Mouse (Mus musculus): ENCODE results near the gene Gm20521. TPM values are rescaled to one million over a fixed set of nuclear protein-coding genes. Genes with fewer than 3 reads are reported as not detected.
"Not testable (repeated sequence)": the region's sequence is repeated elsewhere in the genome, so short reads cannot be mapped to it uniquely, and the experiment has no call there.

Gene Gm20521
- polyA plus RNA-seq, 1 experiment from 2014 or later = 0.14 TPM

DNA sequence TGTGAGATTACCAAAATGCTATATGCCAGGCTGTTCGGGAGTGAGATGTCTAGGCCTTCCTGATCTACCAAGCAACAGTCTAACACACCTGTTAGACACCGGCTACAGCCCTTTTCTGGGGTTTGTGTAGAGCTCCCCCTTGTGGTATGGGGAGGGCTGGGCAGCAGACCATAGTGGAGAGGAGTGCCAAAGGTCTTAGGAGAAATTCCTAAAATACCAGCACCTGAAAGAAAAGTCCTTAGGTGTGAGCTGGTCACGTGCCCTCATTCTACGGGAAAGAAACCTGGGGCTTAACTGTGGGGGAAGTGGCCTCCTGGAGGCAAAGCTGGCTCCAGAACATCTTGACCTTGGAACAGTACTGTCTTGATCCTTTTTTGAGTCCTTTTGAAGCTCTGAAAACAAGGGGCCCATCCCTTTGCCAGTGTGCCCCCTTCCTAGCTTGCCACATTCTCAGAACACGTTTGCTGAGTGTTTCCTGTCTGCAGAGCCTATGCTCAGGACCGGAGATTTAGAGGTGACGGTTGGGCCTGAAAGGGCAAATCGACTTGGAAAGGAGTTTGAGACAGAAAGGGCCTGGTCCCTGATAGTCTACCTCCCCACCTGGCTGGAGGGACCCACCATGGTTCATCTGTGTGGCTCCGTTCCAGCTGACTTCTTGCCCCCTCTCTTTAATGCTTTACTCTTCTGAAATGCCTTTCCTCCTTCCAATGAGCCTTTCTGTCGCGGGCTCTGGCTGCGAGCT, 56.4 kb downstream of the Gm20521 start:
- Histone ChIP-seq H3K4me2 (no peak overlapping the region), H3K27me3 (no peaks in the 10 kb centered on the region), H3K36me3 (no peaks in the 10 kb centered on the region), H3K27ac (peak overlapping the region; percentile 37; the same call in 1 of the 2 replicates), H3K4me3 (replicated peaks) (no peak overlapping the region), H3K4me1 (peaks cover 29% of the 10 kb centered on the region), H3K9me3 (replicated peaks) (no peaks in the 10 kb centered on the region), H3K9ac (no peak overlapping the region)
- peak; percentile 47; the same call in 1 of the 2 replicates for ATAC-seq (replicated peaks; ENCODE audit: low FRiP score)
- WGBS = 43% methylated on average over 12 of the region's 12 CpGs

DNA sequence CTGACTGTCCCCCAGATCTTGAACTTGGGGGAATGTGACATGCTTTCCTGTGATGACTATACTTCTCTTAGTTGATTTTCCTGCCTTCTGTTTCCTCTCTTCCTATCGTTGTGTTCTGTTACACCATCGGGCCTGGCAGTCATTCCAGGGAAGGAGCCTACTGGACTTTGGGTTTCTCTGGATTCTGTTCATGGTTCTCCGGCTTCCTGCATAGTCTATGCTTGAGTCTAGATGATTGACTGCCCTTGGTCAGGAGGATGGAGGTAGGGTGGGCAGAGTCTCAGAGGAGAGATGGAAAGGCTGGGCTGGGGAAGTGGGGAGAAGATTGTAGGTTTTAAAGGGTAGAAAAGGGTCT, 56.9 kb downstream of the Gm20521 start:
- WGBS = 73% methylated on average over 3 of the region's 3 CpGs
- H3K27ac ChIP-seq = peak overlapping the region; percentile 37; the same call in 1 of the 2 replicates

DNA sequence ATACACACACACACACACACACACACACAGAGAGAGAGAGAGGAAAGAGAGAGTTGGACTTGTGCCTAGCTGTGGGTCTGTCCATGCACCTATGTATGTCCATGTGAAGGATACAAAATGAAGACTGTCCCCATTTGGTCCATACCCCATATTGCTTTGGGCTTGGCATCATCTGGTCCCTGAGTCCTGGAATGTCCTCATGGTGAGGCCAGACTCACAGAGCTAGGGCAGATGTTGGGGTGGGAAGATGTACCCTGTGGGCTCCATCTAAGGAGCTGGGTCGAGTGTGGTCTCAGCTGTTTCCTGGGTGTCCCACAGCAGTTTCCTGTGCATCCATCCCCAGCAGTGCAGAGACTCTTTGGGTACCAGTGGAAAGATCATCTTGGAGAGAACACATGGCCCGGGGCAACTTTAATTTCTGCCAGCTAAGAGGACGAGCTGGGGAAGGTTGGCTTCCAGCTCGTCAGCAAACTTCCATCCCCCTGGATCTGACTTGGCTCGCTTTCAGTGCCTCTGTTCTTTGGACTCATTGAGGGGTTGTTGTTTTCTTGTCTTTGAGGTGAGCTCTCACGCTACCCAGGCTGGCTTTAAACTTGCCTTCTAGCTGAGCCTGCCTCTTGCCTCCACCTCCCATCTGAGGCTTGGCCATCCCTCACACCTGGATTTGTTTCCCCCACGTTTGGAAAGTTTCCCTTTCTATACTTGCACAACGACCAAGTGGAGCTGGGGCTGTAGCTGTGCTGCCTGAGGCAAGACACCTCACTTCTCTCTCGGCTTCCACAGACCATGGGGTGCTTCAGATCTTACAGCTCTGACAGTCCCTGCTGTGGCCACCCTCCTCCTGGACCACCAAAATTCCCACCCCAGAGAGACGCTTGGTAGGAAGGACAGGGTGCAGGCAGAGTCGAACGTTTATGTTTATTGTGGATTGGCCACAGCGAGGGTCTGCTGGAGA, 58.1 kb downstream of the Gm20521 start:
- 65% methylated on average over 13 of the region's 13 CpGs for WGBS
- no peak overlapping the region for H3K4me2 ChIP-seq
- no peaks in the 10 kb centered on the region for H3K36me3 ChIP-seq

More for the DNA sequence above, 56.9 kb downstream of the Gm20521 start:
- Histone ChIP-seq H3K4me1 (peaks cover 29% of the 10 kb centered on the region), H3K4me2 (no peak overlapping the region), H3K36me3 (no peaks in the 10 kb centered on the region), H3K27me3 (no peaks in the 10 kb centered on the region), H3K4me3 (replicated peaks) (no peak overlapping the region), H3K9me3 (replicated peaks) (no peaks in the 10 kb centered on the region), H3K9ac (no peak overlapping the region)
- ATAC-seq (replicated peaks; ENCODE audit: low FRiP score) = no peak

DNA sequence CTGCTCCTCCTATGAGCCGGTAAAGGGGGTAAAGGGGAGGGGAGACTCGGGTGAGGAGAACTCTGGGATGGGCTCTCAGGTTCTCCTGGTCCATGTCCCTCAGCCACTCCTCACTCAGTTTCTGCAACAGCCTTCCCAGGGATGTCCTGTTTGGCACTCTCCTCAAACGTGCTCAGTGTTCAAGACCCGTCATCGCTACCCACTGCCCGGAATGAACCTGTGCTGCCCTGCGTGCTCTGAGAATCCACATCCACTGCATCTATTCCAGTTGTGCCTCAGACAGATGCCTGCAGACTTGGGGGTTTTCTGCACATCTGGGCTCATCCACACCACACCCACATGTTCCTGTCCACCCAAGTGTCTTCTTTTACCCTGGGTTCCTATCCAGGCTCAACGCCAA, 59.2 kb downstream of the Gm20521 start:
- Histone ChIP-seq H3K9me3 (replicated peaks) (no peaks in the 10 kb centered on the region), H3K4me3 (replicated peaks) (no peak overlapping the region), H3K9ac (no peak overlapping the region), H3K27ac (no peak overlapping the region), H3K36me3 (no peaks in the 10 kb centered on the region), H3K27me3 (no peaks in the 10 kb centered on the region), H3K4me2 (no peak overlapping the region), H3K4me1 (peaks cover 25% of the 10 kb centered on the region)
- 88% methylated on average over 8 of the region's 8 CpGs for WGBS
- no peak for ATAC-seq (replicated peaks; ENCODE audit: low FRiP score)

More for the DNA sequence above, 58.1 kb downstream of the Gm20521 start:
- Histone ChIP-seq H3K4me1 (peaks cover 30% of the 10 kb centered on the region), H3K4me3 (replicated peaks) (no peak overlapping the region), H3K27me3 (no peaks in the 10 kb centered on the region), H3K9ac (no peak overlapping the region), H3K9me3 (replicated peaks) (no peaks in the 10 kb centered on the region), H3K27ac (no peak overlapping the region)
- no peak for ATAC-seq (replicated peaks; ENCODE audit: low FRiP score)

DNA sequence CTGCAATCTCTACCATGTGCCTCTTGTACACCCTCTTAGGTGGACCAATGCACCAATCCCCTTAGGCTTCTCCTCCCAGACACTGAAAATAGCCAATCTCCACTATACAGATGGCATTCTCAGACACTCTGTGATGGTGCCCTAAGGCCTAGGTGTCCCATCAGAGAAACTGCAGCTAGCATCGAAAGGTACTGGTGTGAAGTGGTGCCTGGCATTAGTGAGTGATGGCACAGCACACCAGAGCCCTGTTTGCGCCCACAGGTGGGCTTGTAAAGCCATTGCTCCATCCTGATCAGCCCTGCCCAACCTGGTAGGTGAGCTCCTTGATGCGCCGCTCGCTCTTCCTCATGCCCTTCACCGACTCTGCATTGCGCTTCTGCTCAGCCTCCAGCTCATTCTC, 60.7 kb downstream of the Gm20521 start:
- peaks cover 25% of the 10 kb centered on the region for H3K4me1 ChIP-seq
- no peak for ATAC-seq (replicated peaks; ENCODE audit: low FRiP score)
- H3K36me3 ChIP-seq = no peaks in the 10 kb centered on the region
- WGBS = 93% methylated on average over 7 of the region's 7 CpGs
- no peak overlapping the region for H3K9ac ChIP-seq
- H3K4me3 ChIP-seq (replicated peaks) = no peak overlapping the region
- no peaks in the 10 kb centered on the region for H3K9me3 ChIP-seq (replicated peaks)
- H3K4me2 ChIP-seq = no peak overlapping the region
- no peak overlapping the region for H3K27ac ChIP-seq
- no peaks in the 10 kb centered on the region for H3K27me3 ChIP-seq

DNA sequence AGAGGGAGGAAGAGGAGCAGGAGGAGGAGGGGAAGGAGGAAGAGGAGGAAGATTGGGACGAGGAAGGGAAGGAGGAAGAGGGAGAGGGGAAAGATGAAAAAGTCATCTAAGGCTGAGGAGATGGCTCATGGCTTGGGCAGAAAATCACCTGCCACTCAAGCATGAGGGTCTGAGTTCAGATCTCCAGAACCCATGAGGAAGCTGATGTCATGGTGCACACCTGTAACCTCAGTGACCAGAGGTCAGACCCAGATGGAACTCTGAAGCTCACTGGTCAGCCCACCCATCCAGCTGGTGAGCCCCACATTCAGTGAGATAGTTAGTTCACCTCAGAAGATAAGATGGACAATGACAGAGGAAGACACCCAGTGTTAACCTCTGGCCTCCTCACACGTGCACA, 61.7 kb downstream of the Gm20521 start:
- Histone ChIP-seq H3K27me3 (no peaks in the 10 kb centered on the region), H3K36me3 (no peaks in the 10 kb centered on the region), H3K4me2 (no peak overlapping the region), H3K4me1 (peaks cover 20% of the 10 kb centered on the region), H3K9ac (no peak overlapping the region), H3K27ac (no peak overlapping the region), H3K4me3 (replicated peaks) (no peak overlapping the region), H3K9me3 (replicated peaks) (no peaks in the 10 kb centered on the region)
- WGBS = 73% methylated on average over 2 of the region's 2 CpGs
- no peak for ATAC-seq (replicated peaks; ENCODE audit: low FRiP score)

DNA sequence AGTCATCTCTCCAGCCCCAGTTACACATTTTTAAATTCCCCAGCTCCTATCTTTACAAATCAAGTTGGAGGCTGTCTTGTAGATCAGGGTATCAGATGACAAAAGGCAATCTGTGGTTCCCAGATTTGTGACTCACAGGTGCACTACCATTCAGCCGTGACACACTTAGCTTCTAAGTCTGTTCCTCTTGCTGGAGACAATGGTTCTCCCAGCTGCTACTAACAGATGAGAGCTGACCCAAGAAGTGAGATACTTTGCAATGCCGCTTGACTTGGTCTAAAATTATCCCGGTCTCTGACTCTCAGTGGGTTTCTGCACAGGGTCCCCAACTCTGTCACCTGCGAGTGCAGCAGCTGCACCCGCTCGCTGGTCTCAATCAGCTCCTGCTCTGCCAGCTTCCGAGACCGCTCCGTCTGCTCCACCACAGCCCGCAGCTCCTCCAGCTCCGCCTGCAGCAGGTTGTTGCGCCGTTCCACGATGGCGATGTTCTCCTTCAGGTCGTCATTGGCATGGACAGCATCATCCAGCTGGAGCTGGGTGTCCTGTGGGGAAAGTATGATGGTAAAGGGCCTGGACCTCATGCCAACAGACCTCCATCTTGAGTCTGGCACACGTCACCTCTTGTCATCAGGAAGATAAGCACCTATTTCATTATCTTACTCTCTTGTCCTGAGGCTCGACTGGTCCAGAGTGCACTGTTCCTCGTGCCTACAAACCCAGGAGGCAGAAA, 62.9 kb downstream of the Gm20521 start:
- Histone ChIP-seq H3K4me3 (replicated peaks) (no peak overlapping the region), H3K4me2 (no peak overlapping the region), H3K27ac (peak overlapping the region; percentile 41; the same call in 1 of the 2 replicates), H3K36me3 (no peaks in the 10 kb centered on the region), H3K27me3 (no peaks in the 10 kb centered on the region), H3K9ac (no peak overlapping the region), H3K9me3 (replicated peaks) (no peaks in the 10 kb centered on the region), H3K4me1 (peaks cover 16% of the 10 kb centered on the region)
- ATAC-seq (replicated peaks; ENCODE audit: low FRiP score) = 0 out of 2 replicates have a peak, but pooled peaks have one; percentile 42
- WGBS = 63% methylated on average over 19 of the region's 19 CpGs

DNA sequence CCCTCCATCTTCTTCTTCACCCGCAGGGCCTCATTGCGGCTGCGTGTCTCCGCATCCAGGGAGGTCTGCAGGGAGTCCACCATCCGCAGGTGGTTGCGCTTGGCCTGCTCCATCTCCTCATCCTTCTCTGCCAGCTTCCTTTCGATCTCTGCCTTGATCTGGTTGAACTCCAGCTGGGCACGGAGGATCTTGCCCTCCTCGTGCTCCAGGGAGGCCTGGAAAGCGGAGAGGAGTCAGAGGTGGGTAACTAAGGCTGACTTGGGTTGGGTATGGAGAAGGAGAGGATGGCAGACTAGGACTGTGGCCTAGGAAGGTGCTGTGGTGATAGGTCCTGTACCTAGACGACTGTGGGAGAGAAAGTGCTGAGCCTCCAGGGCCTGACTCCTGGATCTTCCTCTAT, 63.8 kb downstream of the Gm20521 start:
- H3K36me3 ChIP-seq; H3K9me3 ChIP-seq (replicated peaks); H3K9ac ChIP-seq; H3K27me3 ChIP-seq; H3K4me3 ChIP-seq (replicated peaks); H3K27ac ChIP-seq; ATAC-seq (replicated peaks; ENCODE audit: low FRiP score); H3K4me2 ChIP-seq: not testable (repeated sequence)
- WGBS = 86% methylated on average over 11 of the region's 11 CpGs
- H3K4me1 ChIP-seq = peaks cover 16% of the 10 kb centered on the region

Other genes starting within 250 kb of the Gm20521 start
- gene Gm17606, start 242.5 kb upstream of the Gm20521 start, polyA plus RNA-seq (2015; fragmentation: Nextera tagmentation; extraction: Ambion mirVana) = not detected in 2 replicates
- gene Cdh24, start 242.1 kb upstream of the Gm20521 start, polyA plus RNA-seq (2015; fragmentation: Nextera tagmentation; extraction: Ambion mirVana) = 3.1 and 4.5 TPM in 2 replicates
- gene 1700123O20Rik, start 197.2 kb upstream of the Gm20521 start, polyA plus RNA-seq (2015; fragmentation: Nextera tagmentation; extraction: Ambion mirVana) = 85.9 and 88.7 TPM in 2 replicates
- 142 and 145 TPM in 2 replicates for gene Acin1, start 196.5 kb upstream of the Gm20521 start, polyA plus RNA-seq (2015; fragmentation: Nextera tagmentation; extraction: Ambion mirVana)
- gene Gm29776, start 184.6 kb upstream of the Gm20521 start, polyA plus RNA-seq (2015; fragmentation: Nextera tagmentation; extraction: Ambion mirVana) = 0.09 and 0.21 TPM in 2 replicates
- 0.21 TPM in 1 of 2 replicates, not detected in the other for gene Cebpe, start 171.3 kb upstream of the Gm20521 start, polyA plus RNA-seq (2015; fragmentation: Nextera tagmentation; extraction: Ambion mirVana)
- gene Slc7a8, start 101.5 kb upstream of the Gm20521 start, polyA plus RNA-seq (2015; fragmentation: Nextera tagmentation; extraction: Ambion mirVana) = 12.8 and 14.2 TPM in 2 replicates
- not detected in 2 replicates for gene Rnf212b, start 69.3 kb upstream of the Gm20521 start, polyA plus RNA-seq (2015; fragmentation: Nextera tagmentation; extraction: Ambion mirVana)
- gene Homez, start 12.5 kb upstream of the Gm20521 start, polyA plus RNA-seq (2015; fragmentation: Nextera tagmentation; extraction: Ambion mirVana) = 18.0 and 18.3 TPM in 2 replicates
- gene Ppp1r3e, start 5.9 kb upstream of the Gm20521 start, polyA plus RNA-seq (2015; fragmentation: Nextera tagmentation; extraction: Ambion mirVana) = 1.9 and 2.2 TPM in 2 replicates
- 4.0 and 4.7 TPM in 2 replicates for gene Bcl2l2, start 64 bp upstream of the Gm20521 start, polyA plus RNA-seq (2015; fragmentation: Nextera tagmentation; extraction: Ambion mirVana)
- gene Pabpn1, start 9.1 kb downstream of the Gm20521 start, polyA plus RNA-seq (2015; fragmentation: Nextera tagmentation; extraction: Ambion mirVana) = 144 and 157 TPM in 2 replicates
- gene Slc22a17, start 29.7 kb downstream of the Gm20521 start, polyA plus RNA-seq (2015; fragmentation: Nextera tagmentation; extraction: Ambion mirVana) = 47.6 and 53.8 TPM in 2 replicates
- 29.1 and 32.1 TPM in 2 replicates for gene Efs, start 42.7 kb downstream of the Gm20521 start, polyA plus RNA-seq (2015; fragmentation: Nextera tagmentation; extraction: Ambion mirVana)
- gene Il25, start 49.3 kb downstream of the Gm20521 start, polyA plus RNA-seq (2015; fragmentation: Nextera tagmentation; extraction: Ambion mirVana) = not detected in 2 replicates
- gene Cmtm5, start 52.8 kb downstream of the Gm20521 start, polyA plus RNA-seq (2015; fragmentation: Nextera tagmentation; extraction: Ambion mirVana) = 0.96 and 2.0 TPM in 2 replicates
- gene Myh6, start 83.5 kb downstream of the Gm20521 start, polyA plus RNA-seq (2015; fragmentation: Nextera tagmentation; extraction: Ambion mirVana) = 1.6 TPM in 2 replicates
- not detected in 2 replicates for gene Gm17428, start 93.5 kb downstream of the Gm20521 start, polyA plus RNA-seq (2015; fragmentation: Nextera tagmentation; extraction: Ambion mirVana)
- 4.4 and 6.3 TPM in 2 replicates for gene Myh7, start 111.2 kb downstream of the Gm20521 start, polyA plus RNA-seq (2015; fragmentation: Nextera tagmentation; extraction: Ambion mirVana)
- gene Ngdn, start 132.0 kb downstream of the Gm20521 start, polyA plus RNA-seq (2015; fragmentation: Nextera tagmentation; extraction: Ambion mirVana) = 79.5 and 85.4 TPM in 2 replicates
- 6.0 and 6.5 TPM in 2 replicates for gene Zfhx2, start 208.9 kb downstream of the Gm20521 start, polyA plus RNA-seq (2015; fragmentation: Nextera tagmentation; extraction: Ambion mirVana)
- 21.0 and 21.5 TPM in 2 replicates for gene Thtpa, start 211.3 kb downstream of the Gm20521 start, polyA plus RNA-seq (2015; fragmentation: Nextera tagmentation; extraction: Ambion mirVana)
- 15.9 and 18.9 TPM in 2 replicates for gene Ap1g2, start 223.2 kb downstream of the Gm20521 start, polyA plus RNA-seq (2015; fragmentation: Nextera tagmentation; extraction: Ambion mirVana)
- 0.59 and 1.2 TPM in 2 replicates for gene Jph4, start 233.5 kb downstream of the Gm20521 start, polyA plus RNA-seq (2015; fragmentation: Nextera tagmentation; extraction: Ambion mirVana)

Data from kidney, embryonic 15.5 days (tissue).